Mouse (Mus musculus): ENCODE results near the gene Phf14. TPM values are rescaled to one million over a fixed set of nuclear protein-coding genes. Genes with fewer than 3 reads are reported as not detected.

The Phf14 gene
- total RNA-seq, 2 experiments from 2014 or later: 70.0 to 80.6 TPM

- no peak for ATAC-seq (ENCODE audit: poor library complexity, severe bottlenecking)
These were observed 112.5 kb downstream of the Phf14 start for GRCm38 (mm10) chr6:12020156-12020555.

- no peak for ATAC-seq (ENCODE audit: poor library complexity, severe bottlenecking)
These were observed 113.1 kb downstream of the Phf14 start for GRCm38 (mm10) chr6:12020738-12021137.

- no peak for ATAC-seq (ENCODE audit: poor library complexity, severe bottlenecking)
These were observed 113.9 kb downstream of the Phf14 start for GRCm38 (mm10) chr6:12021480-12021879.

GRCm38 (mm10) chr6:12023395-12023794 is 115.8 kb downstream of the Phf14 start:
- ATAC-seq (ENCODE audit: poor library complexity, severe bottlenecking): no peak

GRCm38 (mm10) chr6:12026804-12027537 is 119.4 kb downstream of the Phf14 start:
- ATAC-seq (ENCODE audit: poor library complexity, severe bottlenecking): no peak

- ATAC-seq (ENCODE audit: poor library complexity, severe bottlenecking): no peak
These were observed 127.0 kb downstream of the Phf14 start for GRCm38 (mm10) chr6:12034561-12034960.

- peak; percentile 63 for ATAC-seq (ENCODE audit: poor library complexity, severe bottlenecking)
These were observed 130.7 kb downstream of the Phf14 start for GRCm38 (mm10) chr6:12038268-12038667.

GRCm38 (mm10) chr6:12052884-12053283 is 145.3 kb downstream of the Phf14 start:
- no peak for ATAC-seq (ENCODE audit: poor library complexity, severe bottlenecking)

- no peak for ATAC-seq (ENCODE audit: poor library complexity, severe bottlenecking)
These were observed 146.5 kb downstream of the Phf14 start for GRCm38 (mm10) chr6:12054149-12054548.

GRCm38 (mm10) chr6:12058717-12059116 is 151.1 kb downstream of the Phf14 start:
- ATAC-seq (ENCODE audit: poor library complexity, severe bottlenecking): no peak

GRCm38 (mm10) chr6:12059971-12060370 is 152.4 kb downstream of the Phf14 start:
- ATAC-seq (ENCODE audit: poor library complexity, severe bottlenecking): peak; percentile 69

GRCm38 (mm10) chr6:12060452-12061140 is 153.0 kb downstream of the Phf14 start:
- ATAC-seq (ENCODE audit: poor library complexity, severe bottlenecking): no peak; the same call in 1 of the 2 replicates

GRCm38 (mm10) chr6:12067956-12068355 is 160.3 kb downstream of the Phf14 start:
- no peak for ATAC-seq (ENCODE audit: poor library complexity, severe bottlenecking)

- ATAC-seq (ENCODE audit: poor library complexity, severe bottlenecking): no peak
These were observed 161.7 kb downstream of the Phf14 start for GRCm38 (mm10) chr6:12069357-12069756.

GRCm38 (mm10) chr6:12074599-12074998 is 167.0 kb downstream of the Phf14 start:
- no peak for ATAC-seq (ENCODE audit: poor library complexity, severe bottlenecking)

GRCm38 (mm10) chr6:12077338-12077737 is 169.7 kb downstream of the Phf14 start:
- ATAC-seq (ENCODE audit: poor library complexity, severe bottlenecking): no peak

GRCm38 (mm10) chr6:12077880-12078618 is 170.4 kb downstream of the Phf14 start:
- ATAC-seq (ENCODE audit: poor library complexity, severe bottlenecking): no peak

- ATAC-seq (ENCODE audit: poor library complexity, severe bottlenecking): no peak
These were observed 171.7 kb downstream of the Phf14 start for GRCm38 (mm10) chr6:12079260-12079659.

GRCm38 (mm10) chr6:12080423-12080822 is 172.8 kb downstream of the Phf14 start:
- ATAC-seq (ENCODE audit: poor library complexity, severe bottlenecking): no peak

GRCm38 (mm10) chr6:12081722-12082121 is 174.1 kb downstream of the Phf14 start:
- ATAC-seq (ENCODE audit: poor library complexity, severe bottlenecking): peak; percentile 33; the same call in 1 of the 2 replicates

- ATAC-seq (ENCODE audit: poor library complexity, severe bottlenecking): no peak
These were observed 174.5 kb downstream of the Phf14 start for GRCm38 (mm10) chr6:12082125-12082524.

Data from megakaryocyte, adult 5-6 weeks (primary cell).